Mouse (Mus musculus) cortical plate, adult 2 months (tissue): ENCODE measurements around the gene F830045P16Rik. TPM values are rescaled to one million over a fixed set of nuclear protein-coding genes. Genes with fewer than 3 reads are reported as not detected.
"Not testable (repeated sequence)": the region's sequence is repeated elsewhere in the genome, so short reads cannot be mapped to it uniquely, and the experiment has no call there.

Experiments used
- H3K27ac ChIP-seq: fragments of 200-500 bp; 2 replicates; pipeline ENCODE4 v1.5.1; 2012; ENCODE audit warnings: low read length, control low read depth, inconsistent platforms; ENCODE audit not compliant: insufficient read depth
- H3K4me1 ChIP-seq: fragments of 200-500 bp; 2 replicates; pipeline ENCODE4 v1.6.1; 2011; ENCODE audit warnings: low read length; ENCODE audit not compliant: control insufficient read depth, insufficient read depth
- H3K4me3 ChIP-seq: fragments of 200-500 bp; 2 replicates; pipeline ENCODE4 v1.5.1; 2011; ENCODE audit warnings: mild to moderate bottlenecking, low read length, control low read depth; ENCODE audit not compliant: insufficient read depth
- CTCF ChIP-seq: fragments of 200-500 bp; IDR thresholded peaks from 2 replicates; pipeline ENCODE4 v1.5.1; 2011; ENCODE audit warnings: mild to moderate bottlenecking, control low read depth, low read length; ENCODE audit not compliant: insufficient read depth; ENCODE audit errors: extremely low read depth
- POLR2A ChIP-seq: fragments of 200-500 bp; IDR thresholded peaks from 2 replicates; pipeline ENCODE4 v1.6.1; 2011; ENCODE audit warnings: mild to moderate bottlenecking, low read length, control low read depth; ENCODE audit not compliant: insufficient read depth; ENCODE audit errors: extremely low read depth
- polyA plus RNA-seq: library from polyadenylated mRNA; depleted of rRNA; stranded (reverse); fragments of >200 nt; gene quantifications from 2 replicates; pipeline ENCODE4 v1.2.3, GENCODE M21; 2012

The F830045P16Rik gene
- polyA plus RNA-seq, 1 experiment = not detected

- Histone ChIP-seq H3K27ac (peak overlapping the region; percentile 90), H3K4me1 (0 out of 2 replicates have a peak, but pooled peaks cover 2% of the 10 kb centered on the region), H3K4me3 (no peak overlapping the region)
- no peak for TF ChIP-seq CTCF
Observed at GRCm38 (mm10) chr2:129514923-129515920, 21.2 kb downstream of the F830045P16Rik start.

GRCm38 (mm10) chr2:129514401-129514667 is 22.1 kb downstream of the F830045P16Rik start:
- Histone ChIP-seq H3K27ac (peak overlapping the region; percentile 90), H3K4me1 (0 out of 2 replicates have a peak, but pooled peaks cover 2% of the 10 kb centered on the region), H3K4me3 (no peak overlapping the region)
- no peak for TF ChIP-seq POLR2A
- no peak for TF ChIP-seq CTCF

- Histone ChIP-seq H3K4me3 (no peak overlapping the region), H3K27ac (no peak overlapping the region), H3K4me1 (0 out of 2 replicates have a peak, but pooled peaks cover 2% of the 10 kb centered on the region)
- TF ChIP-seq POLR2A = no peak
- TF ChIP-seq CTCF = no peak
Observed at GRCm38 (mm10) chr2:129513546-129514400, 22.6 kb downstream of the F830045P16Rik start.

GRCm38 (mm10) chr2:129512147-129512546 is 24.3 kb downstream of the F830045P16Rik start:
- H3K4me3 ChIP-seq, H3K4me1 ChIP-seq, H3K27ac ChIP-seq: not testable (repeated sequence)

- H3K27ac ChIP-seq = no peak overlapping the region
- H3K4me1 ChIP-seq = no peaks in the 10 kb centered on the region
Observed at GRCm38 (mm10) chr2:129502641-129503040, 33.8 kb downstream of the F830045P16Rik start.

GRCm38 (mm10) chr2:129489496-129490285 is 46.7 kb downstream of the F830045P16Rik start:
- Histone ChIP-seq H3K27ac (no peak overlapping the region), H3K4me3 (no peak overlapping the region), H3K4me1 (no peaks in the 10 kb centered on the region)
- TF ChIP-seq CTCF (no peak), POLR2A (no peak)

More at GRCm38 (mm10) chr2:129502641-129503040, 33.8 kb downstream of the F830045P16Rik start:
- TF ChIP-seq CTCF = peak; percentile 89
- TF ChIP-seq POLR2A = no peak
- H3K4me3 ChIP-seq = no peak overlapping the region

- Histone ChIP-seq H3K4me1 (no peaks in the 10 kb centered on the region), H3K27ac (no peak overlapping the region), H3K4me3 (no peak overlapping the region)
- TF ChIP-seq POLR2A (no peak), CTCF (no peak)
Observed at GRCm38 (mm10) chr2:129483150-129483549, 53.3 kb downstream of the F830045P16Rik start.

- Histone ChIP-seq H3K27ac (no peak overlapping the region), H3K4me3 (no peak overlapping the region), H3K4me1 (no peaks in the 10 kb centered on the region)
- TF ChIP-seq CTCF (peak; percentile 46), POLR2A (no peak)
Observed at GRCm38 (mm10) chr2:129471905-129472304, 64.5 kb downstream of the F830045P16Rik start.

- Histone ChIP-seq H3K27ac (no peak overlapping the region), H3K4me1 (no peaks in the 10 kb centered on the region), H3K4me3 (no peak overlapping the region)
- TF ChIP-seq POLR2A = no peak
- no peak for TF ChIP-seq CTCF
Observed at GRCm38 (mm10) chr2:129470839-129471238, 65.6 kb downstream of the F830045P16Rik start.

GRCm38 (mm10) chr2:129438772-129439171 is 97.6 kb downstream of the F830045P16Rik start:
- not testable (repeated sequence) for H3K27ac ChIP-seq, H3K4me3 ChIP-seq, H3K4me1 ChIP-seq
